Mouse (Mus musculus) kidney, adult 2 months (tissue): ENCODE measurements around the gene Cd52.

Experiments used
- CTCF ChIP-seq: fragments of 200-500 bp; conservative IDR thresholded peaks from 2 replicates; pipeline ENCODE4 v1.5.1; 2011; ENCODE audit warnings: low read depth, mild to moderate bottlenecking, control low read depth, low read length, moderate library complexity, mixed read lengths; ENCODE audit not compliant: insufficient read depth, insufficient read length
- POLR2A ChIP-seq: fragments of 200-500 bp; IDR thresholded peaks from one replicate; pipeline ENCODE4 v1.6.1; 2011; ENCODE audit warnings: low read depth, low read length, control low read depth

- TF ChIP-seq POLR2A (no peak), CTCF (no peak)
Measured at GRCm38 (mm10) chr4:134062561-134062960, 32.3 kb downstream of the Cd52 start.
